Mouse (Mus musculus): ENCODE measurements at regions not wholly inside any gene's neighbourhood (a gene's known extent, or its start where the extent isn't known, plus 50 kb on each side); places are given as distances from the start of the nearest gene placed in this dataset.

GRCm38 (mm10) chr15:38608207-38608870, 1183.0 kb downstream of the 4930447A16Rik start:
- DNase-seq (ENCODE audit: inconsistent age in 2 of 2, low spot score in 1 of 2), result no peak

- no peak for DNase-seq (ENCODE audit: inconsistent age in 2 of 2, low spot score in 1 of 2)
Observed at GRCm38 (mm10) chr15:38609522-38609921, 1184.2 kb downstream of the 4930447A16Rik start.

All from adrenal gland, adult (tissue).